Mouse (Mus musculus): ENCODE measurements at regions not wholly inside any gene's neighbourhood (a gene's known extent, or its start where the extent isn't known, plus 50 kb on each side); places are given as distances from the start of the nearest gene placed in this dataset.

DNA sequence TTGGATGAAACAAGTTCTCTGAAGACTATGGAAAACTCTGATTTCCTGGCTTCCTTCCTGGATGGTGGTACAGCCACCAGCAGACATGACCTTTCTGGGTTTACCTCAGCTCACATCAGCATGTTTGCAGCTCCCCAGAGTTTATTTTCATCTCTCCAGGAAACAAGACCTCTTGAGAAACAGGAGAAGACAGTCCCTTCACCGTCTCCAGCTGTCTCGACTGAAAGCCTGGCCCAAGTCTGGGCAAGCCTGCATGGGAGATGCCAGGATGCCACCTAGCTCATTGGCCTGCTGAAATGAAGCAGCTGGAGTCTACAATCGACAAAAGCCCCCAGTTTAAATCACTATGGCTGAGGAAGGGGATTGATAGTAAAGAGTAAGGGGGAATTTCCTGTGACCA lies 131.6 kb upstream of the Zfand5 start:
- 79% methylated on average over 3 of the region's 3 CpGs for WGBS
- Histone ChIP-seq H3K9me3 (ENCODE audit: control insufficient read depth, low read length) (no peaks in the 10 kb centered on the region), H3K27me3 (ENCODE audit: control insufficient read depth, insufficient read depth, low read length) (no peaks in the 10 kb centered on the region), H3K4me3 (ENCODE audit: low read depth, low read length) (no peak overlapping the region), H3K4me2 (ENCODE audit: low read depth, low read length, severe bottlenecking) (no peak overlapping the region), H3K4me1 (replicated peaks; ENCODE audit: control insufficient read depth, insufficient read depth, low read length) (no peaks in the 10 kb centered on the region; the same call in 1 of the 2 replicates), H3K27ac (ENCODE audit: low read depth, low read length) (no peak overlapping the region), H3K9ac (ENCODE audit: low read length) (no peak overlapping the region), H3K36me3 (ENCODE audit: control insufficient read depth, insufficient read depth, low read length) (no peaks in the 10 kb centered on the region)
- ATAC-seq (replicated peaks; ENCODE audit: low FRiP score) (no peak), DNase-seq (ENCODE audit: low spot score) (no peak)

DNA sequence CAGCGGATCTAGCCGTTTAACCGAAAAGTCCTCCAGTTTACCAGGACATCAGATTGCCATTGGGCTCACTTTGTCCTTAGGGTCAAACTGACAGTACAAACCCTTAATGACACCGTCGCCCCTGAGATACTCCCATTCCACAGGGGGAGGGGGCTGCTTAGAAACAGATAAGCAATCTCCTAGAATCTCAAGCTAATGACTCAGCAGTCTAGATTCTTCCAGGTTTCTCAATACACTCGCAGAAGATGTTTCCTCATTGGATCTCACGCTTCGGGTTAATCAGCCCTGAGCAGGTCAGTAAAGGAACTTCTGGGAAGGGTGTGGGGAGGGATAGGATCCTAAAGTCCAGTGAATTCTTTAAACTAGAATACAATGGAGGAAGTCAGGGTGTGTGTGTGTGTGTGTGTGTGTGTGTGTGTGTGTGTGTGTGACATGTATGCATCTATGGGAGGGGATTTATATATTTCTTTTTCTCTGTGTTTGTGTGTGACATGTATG lies 133.0 kb upstream of the Zfand5 start:
- ATAC-seq (replicated peaks; ENCODE audit: low FRiP score) (no peak), DNase-seq (ENCODE audit: low spot score) (no peak)
- 84% methylated on average over 8 of the region's 8 CpGs for WGBS
- Histone ChIP-seq H3K9ac (ENCODE audit: low read length) (no peak overlapping the region), H3K27ac (ENCODE audit: low read depth, low read length) (no peak overlapping the region), H3K4me1 (replicated peaks; ENCODE audit: control insufficient read depth, insufficient read depth, low read length) (peaks cover 2% of the 10 kb centered on the region), H3K36me3 (ENCODE audit: control insufficient read depth, insufficient read depth, low read length) (no peaks in the 10 kb centered on the region), H3K27me3 (ENCODE audit: control insufficient read depth, insufficient read depth, low read length) (no peaks in the 10 kb centered on the region), H3K4me3 (ENCODE audit: low read depth, low read length) (no peak overlapping the region), H3K4me2 (ENCODE audit: low read depth, low read length, severe bottlenecking) (no peak overlapping the region), H3K9me3 (ENCODE audit: control insufficient read depth, low read length) (no peaks in the 10 kb centered on the region)

DNA sequence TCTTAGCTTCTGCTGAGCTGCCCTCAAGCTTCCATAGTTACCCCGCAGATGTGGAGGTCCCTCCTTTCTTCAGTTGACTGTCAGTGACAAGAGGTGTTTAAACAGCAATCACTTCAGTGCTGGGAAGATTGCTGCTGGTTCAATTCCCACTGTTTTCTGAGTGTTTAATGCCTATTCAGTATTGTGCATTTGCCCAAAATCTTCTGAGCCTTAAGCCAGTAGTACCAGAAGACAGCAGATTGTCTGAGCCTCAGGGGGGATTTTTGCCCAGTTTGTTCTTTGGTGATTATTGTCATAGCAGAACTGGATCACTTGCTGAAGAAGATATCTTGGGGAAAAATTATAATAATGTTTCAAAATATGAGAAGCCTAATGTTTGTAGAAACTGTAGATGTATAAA lies 135.3 kb upstream of the Zfand5 start:
- 74% methylated on average over 1 of the region's 1 CpGs for WGBS
- no peak overlapping the region for H3K4me3 ChIP-seq (ENCODE audit: low read depth, low read length)
- no peak overlapping the region for H3K9ac ChIP-seq (ENCODE audit: low read length)
- no peaks in the 10 kb centered on the region for H3K27me3 ChIP-seq (ENCODE audit: control insufficient read depth, insufficient read depth, low read length)
- peaks cover 2% of the 10 kb centered on the region for H3K4me1 ChIP-seq (replicated peaks; ENCODE audit: control insufficient read depth, insufficient read depth, low read length)
- ATAC-seq (replicated peaks; ENCODE audit: low FRiP score) (no peak), DNase-seq (ENCODE audit: low spot score) (no peak)
- no peaks in the 10 kb centered on the region for H3K9me3 ChIP-seq (ENCODE audit: control insufficient read depth, low read length)
- H3K27ac ChIP-seq (ENCODE audit: low read depth, low read length): no peak overlapping the region
- H3K36me3 ChIP-seq (ENCODE audit: control insufficient read depth, insufficient read depth, low read length): no peaks in the 10 kb centered on the region
- no peak overlapping the region for H3K4me2 ChIP-seq (ENCODE audit: low read depth, low read length, severe bottlenecking)

DNA sequence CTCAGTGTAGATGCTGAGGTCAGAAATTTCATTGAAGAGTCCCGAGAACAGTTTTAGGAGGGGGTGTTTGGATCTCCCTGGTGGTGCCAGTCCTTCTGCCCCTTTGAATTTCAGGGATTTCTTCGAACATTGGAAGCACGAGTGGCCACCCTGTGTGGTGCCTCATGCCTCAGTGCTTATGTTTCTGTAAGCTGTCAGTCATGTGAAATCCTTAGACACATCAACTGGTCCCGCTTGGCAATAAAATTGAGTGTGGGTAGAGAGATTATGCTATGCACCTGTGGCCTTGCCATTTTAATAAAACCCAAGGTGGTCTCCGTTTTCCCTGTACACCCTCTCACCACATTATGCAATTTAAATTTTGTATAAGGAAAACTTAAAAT lies 136.1 kb upstream of the Zfand5 start:
- Histone ChIP-seq H3K4me2 (ENCODE audit: low read depth, low read length, severe bottlenecking) (no peak overlapping the region), H3K4me1 (replicated peaks; ENCODE audit: control insufficient read depth, insufficient read depth, low read length) (peaks cover 2% of the 10 kb centered on the region), H3K27ac (ENCODE audit: low read depth, low read length) (no peak overlapping the region), H3K9ac (ENCODE audit: low read length) (no peak overlapping the region), H3K36me3 (ENCODE audit: control insufficient read depth, insufficient read depth, low read length) (no peaks in the 10 kb centered on the region), H3K4me3 (ENCODE audit: low read depth, low read length) (no peak overlapping the region), H3K27me3 (ENCODE audit: control insufficient read depth, insufficient read depth, low read length) (no peaks in the 10 kb centered on the region), H3K9me3 (ENCODE audit: control insufficient read depth, low read length) (no peaks in the 10 kb centered on the region)
- ATAC-seq (replicated peaks; ENCODE audit: low FRiP score): no peak
- DNase-seq (ENCODE audit: low spot score): no peak
- 46% methylated on average over 5 of the region's 5 CpGs for WGBS

DNA sequence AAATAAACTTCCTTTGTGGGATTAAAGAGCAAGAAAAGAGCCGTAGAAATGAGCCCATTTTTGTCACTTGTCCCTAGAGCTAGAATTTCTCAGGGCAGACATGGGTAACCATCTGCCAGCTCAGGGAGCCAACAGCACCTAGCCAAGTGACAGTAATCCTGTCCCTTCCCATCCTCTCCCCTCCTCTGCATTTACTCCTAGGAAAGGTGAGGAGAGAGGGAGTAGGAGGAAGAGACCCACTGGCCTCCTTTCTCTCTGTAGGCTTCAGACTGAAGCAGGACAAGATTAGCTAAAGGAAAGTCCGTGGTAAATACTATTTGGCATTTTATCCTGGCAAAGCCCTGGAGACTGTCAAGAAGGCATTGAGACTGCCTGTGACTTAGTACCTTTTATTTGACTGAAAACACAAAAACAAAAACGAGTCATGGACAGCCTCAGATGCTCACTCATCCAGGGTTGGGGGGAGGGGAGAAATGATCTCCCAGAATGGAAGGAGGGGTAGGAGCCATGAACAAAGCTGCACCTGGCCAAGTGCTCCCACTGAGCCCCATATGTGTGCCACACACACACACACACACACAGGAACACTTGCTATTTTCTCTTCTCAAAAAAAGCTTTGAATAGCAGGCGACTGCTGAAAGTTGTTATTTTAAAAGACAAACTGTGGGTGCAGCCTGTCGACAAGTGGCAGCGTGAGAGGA lies 136.6 kb upstream of the Zfand5 start:
- Histone ChIP-seq H3K4me1 (replicated peaks; ENCODE audit: control insufficient read depth, insufficient read depth, low read length) (peaks cover 2% of the 10 kb centered on the region), H3K27ac (ENCODE audit: low read depth, low read length) (no peak overlapping the region), H3K4me2 (ENCODE audit: low read depth, low read length, severe bottlenecking) (no peak overlapping the region), H3K27me3 (ENCODE audit: control insufficient read depth, insufficient read depth, low read length) (no peaks in the 10 kb centered on the region), H3K9me3 (ENCODE audit: control insufficient read depth, low read length) (no peaks in the 10 kb centered on the region), H3K4me3 (ENCODE audit: low read depth, low read length) (no peak overlapping the region), H3K9ac (ENCODE audit: low read length) (no peak overlapping the region), H3K36me3 (ENCODE audit: control insufficient read depth, insufficient read depth, low read length) (no peaks in the 10 kb centered on the region)
- DNase-seq (ENCODE audit: low spot score) (no peak), ATAC-seq (replicated peaks; ENCODE audit: low FRiP score) (no peak)
- 39% methylated on average over 6 of the region's 6 CpGs for WGBS

DNA sequence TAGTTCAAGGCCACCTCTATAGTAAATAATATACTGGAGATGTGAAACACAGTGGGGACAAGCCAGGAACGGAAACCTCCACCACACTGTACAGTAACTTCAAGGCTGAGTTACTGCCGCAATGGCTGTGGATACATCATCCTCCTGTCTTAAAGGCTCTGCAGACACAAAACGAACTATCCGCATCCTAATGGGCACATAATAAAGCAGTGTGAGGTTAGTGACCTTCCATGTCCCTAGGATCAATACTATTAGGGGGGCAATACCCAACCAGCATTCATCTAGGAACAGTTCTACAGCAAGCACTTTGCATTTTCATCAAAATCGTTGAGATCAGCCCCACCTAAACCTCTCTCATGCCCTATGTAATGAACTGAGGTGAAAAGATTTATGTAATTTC lies 142.4 kb upstream of the Zfand5 start:
- no peak for DNase-seq (ENCODE audit: low spot score)
- H3K36me3 ChIP-seq (ENCODE audit: control insufficient read depth, insufficient read depth, low read length): no peaks in the 10 kb centered on the region
- 89% methylated on average over 5 of the region's 5 CpGs for WGBS

DNA sequence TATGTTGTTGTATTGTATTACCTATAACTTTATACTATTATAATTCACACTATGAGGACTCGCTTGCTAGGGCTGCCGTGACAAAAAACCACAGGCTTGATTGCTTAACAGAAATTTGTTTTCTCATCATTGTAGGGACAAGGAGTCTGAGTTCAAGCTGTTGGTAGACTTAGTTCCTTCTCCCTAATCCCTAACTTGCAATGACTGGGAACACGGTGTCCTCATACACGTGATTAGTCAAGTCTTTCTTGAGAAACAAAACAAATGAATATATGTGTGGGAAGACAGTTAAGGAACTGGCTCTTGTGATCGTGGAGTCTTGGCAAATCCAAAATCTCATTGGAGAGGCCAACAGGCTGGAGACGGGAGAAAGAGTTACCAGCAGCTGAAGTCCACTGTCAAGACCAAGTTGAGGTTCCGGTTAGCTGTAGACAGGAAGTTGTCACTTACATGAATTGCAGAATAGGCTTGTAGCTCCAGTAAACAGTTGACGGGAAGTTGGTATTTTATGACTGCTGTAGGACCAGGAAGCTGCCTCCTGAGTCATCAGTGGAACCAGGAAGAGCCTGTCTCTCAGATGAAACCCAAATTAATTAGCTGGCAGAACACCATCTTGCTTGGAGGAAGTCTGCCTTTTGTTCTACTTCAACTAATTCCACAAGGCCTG lies 144.9 kb upstream of the Zfand5 start:
- DNase-seq (ENCODE audit: low spot score) (no peak), ATAC-seq (replicated peaks; ENCODE audit: low FRiP score) (no peak)
- no peaks in the 10 kb centered on the region for H3K27me3 ChIP-seq (ENCODE audit: control insufficient read depth, insufficient read depth, low read length)
- 90% methylated on average over 8 of the region's 8 CpGs for WGBS
- no peaks in the 10 kb centered on the region for H3K4me1 ChIP-seq (replicated peaks; ENCODE audit: control insufficient read depth, insufficient read depth, low read length)
- H3K27ac ChIP-seq (ENCODE audit: low read depth, low read length): no peak overlapping the region
- H3K36me3 ChIP-seq (ENCODE audit: control insufficient read depth, insufficient read depth, low read length): no peaks in the 10 kb centered on the region
- H3K4me3 ChIP-seq (ENCODE audit: low read depth, low read length): no peak overlapping the region
- H3K4me2 ChIP-seq (ENCODE audit: low read depth, low read length, severe bottlenecking): no peak overlapping the region
- no peak overlapping the region for H3K9ac ChIP-seq (ENCODE audit: low read length)
- H3K9me3 ChIP-seq (ENCODE audit: control insufficient read depth, low read length): no peaks in the 10 kb centered on the region

More for the DNA sequence above, 142.4 kb upstream of the Zfand5 start:
- no peak overlapping the region for H3K9ac ChIP-seq (ENCODE audit: low read length)
- H3K9me3 ChIP-seq (ENCODE audit: control insufficient read depth, low read length): no peaks in the 10 kb centered on the region
- no peaks in the 10 kb centered on the region for H3K27me3 ChIP-seq (ENCODE audit: control insufficient read depth, insufficient read depth, low read length)
- no peak overlapping the region for H3K27ac ChIP-seq (ENCODE audit: low read depth, low read length)
- H3K4me3 ChIP-seq (ENCODE audit: low read depth, low read length): no peak overlapping the region
- ATAC-seq (replicated peaks; ENCODE audit: low FRiP score): no peak
- no peak overlapping the region for H3K4me2 ChIP-seq (ENCODE audit: low read depth, low read length, severe bottlenecking)
- H3K4me1 ChIP-seq (replicated peaks; ENCODE audit: control insufficient read depth, insufficient read depth, low read length): no peaks in the 10 kb centered on the region

DNA sequence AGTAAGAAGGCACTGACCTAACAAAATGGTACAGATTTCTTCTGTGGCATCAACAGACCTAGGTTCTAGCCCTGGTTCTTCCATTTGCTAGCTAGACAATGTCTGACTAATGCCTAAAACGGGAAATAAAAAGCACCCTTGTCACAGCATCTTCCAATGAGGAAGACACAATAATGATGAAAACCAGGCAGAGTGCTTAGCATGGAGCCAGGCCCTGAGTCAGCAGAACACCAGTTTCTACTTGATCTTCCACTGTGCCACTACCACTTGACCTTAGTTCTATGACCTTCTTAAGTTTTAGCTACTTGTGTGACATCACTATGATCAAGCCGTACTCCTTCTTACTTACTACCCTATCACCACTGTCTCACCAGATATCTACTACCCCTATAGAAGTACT lies 145.4 kb upstream of the Zfand5 start:
- H3K4me1 ChIP-seq (replicated peaks; ENCODE audit: control insufficient read depth, insufficient read depth, low read length): no peaks in the 10 kb centered on the region
- H3K27me3 ChIP-seq (ENCODE audit: control insufficient read depth, insufficient read depth, low read length): no peaks in the 10 kb centered on the region
- H3K27ac ChIP-seq (ENCODE audit: low read depth, low read length): no peak overlapping the region
- WGBS: 96% methylated on average over 2 of the region's 2 CpGs
- no peak for DNase-seq (ENCODE audit: low spot score)
- no peaks in the 10 kb centered on the region for H3K9me3 ChIP-seq (ENCODE audit: control insufficient read depth, low read length)
- no peak overlapping the region for H3K4me2 ChIP-seq (ENCODE audit: low read depth, low read length, severe bottlenecking)
- ATAC-seq (replicated peaks; ENCODE audit: low FRiP score): no peak
- no peak overlapping the region for H3K9ac ChIP-seq (ENCODE audit: low read length)
- H3K4me3 ChIP-seq (ENCODE audit: low read depth, low read length): no peak overlapping the region
- H3K36me3 ChIP-seq (ENCODE audit: control insufficient read depth, insufficient read depth, low read length): no peaks in the 10 kb centered on the region

DNA sequence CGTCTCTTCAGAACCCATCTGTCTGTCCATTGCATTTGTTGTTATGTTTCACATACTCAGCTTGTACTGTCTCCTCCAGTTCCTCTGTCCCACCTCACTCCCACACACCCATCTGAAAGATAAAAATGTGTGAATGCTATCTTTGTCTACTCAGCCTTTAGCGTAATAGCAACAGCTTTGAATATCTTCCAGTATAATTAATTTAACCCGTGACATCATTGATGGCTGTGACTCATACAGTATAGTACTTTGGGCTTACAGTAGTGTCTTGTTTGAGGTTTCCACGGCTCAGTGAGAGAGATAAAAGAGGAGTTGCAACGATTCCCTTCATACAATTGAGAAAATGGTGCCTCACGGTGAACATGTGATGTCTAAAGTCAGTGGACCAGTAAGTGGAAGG lies 152.6 kb upstream of the Zfand5 start:
- H3K9ac ChIP-seq (ENCODE audit: low read length): no peak overlapping the region
- no peaks in the 10 kb centered on the region for H3K4me1 ChIP-seq (replicated peaks; ENCODE audit: control insufficient read depth, insufficient read depth, low read length)
- DNase-seq (ENCODE audit: low spot score) (no peak), ATAC-seq (replicated peaks; ENCODE audit: low FRiP score) (no peak)
- no peak overlapping the region for H3K4me2 ChIP-seq (ENCODE audit: low read depth, low read length, severe bottlenecking)
- H3K27me3 ChIP-seq (ENCODE audit: control insufficient read depth, insufficient read depth, low read length): no peaks in the 10 kb centered on the region
- H3K27ac ChIP-seq (ENCODE audit: low read depth, low read length): no peak overlapping the region
- no peak overlapping the region for H3K4me3 ChIP-seq (ENCODE audit: low read depth, low read length)
- H3K36me3 ChIP-seq (ENCODE audit: control insufficient read depth, insufficient read depth, low read length): no peaks in the 10 kb centered on the region
- 90% methylated on average over 6 of the region's 6 CpGs for WGBS
- H3K9me3 ChIP-seq (ENCODE audit: control insufficient read depth, low read length): no peaks in the 10 kb centered on the region

Data from forebrain, embryonic 11.5 days (tissue).